Mouse (Mus musculus) midbrain, embryonic 11.5 days (tissue): ENCODE results near the gene Fam133b. TPM values are rescaled to one million over a fixed set of nuclear protein-coding genes. Genes with fewer than 3 reads are reported as not detected.

Source experiments
- ATAC-seq: fragments of 200-750 bp; cut with Nextera tagmentation; 2 replicates; pipeline ENCODE4 v1.8.0; 2017; ENCODE audit warnings: moderate TSS enrichment, moderate library complexity; ENCODE audit not compliant: low FRiP score
- DNase-seq: peaks from one replicate; pipeline ENCODE4 v3.0.0; 2015; ENCODE audit warnings: low spot score; ENCODE audit errors: missing footprints
- H3K27ac ChIP-seq: fragments of 300-500 bp; sonication (generic); 2 replicates; pipeline ENCODE4 v1.5.1; 2014; ENCODE audit warnings: low read depth, low read length
- H3K27me3 ChIP-seq: fragments of 300-500 bp; sonication (generic); 2 replicates; pipeline ENCODE4 v1.6.1; 2014; ENCODE audit warnings: mild to moderate bottlenecking, low read length, moderate library complexity, mixed read lengths; ENCODE audit not compliant: control insufficient read depth, insufficient read depth
- H3K36me3 ChIP-seq: fragments of 300-500 bp; sonication (generic); 2 replicates; pipeline ENCODE4 v1.6.1; 2014; ENCODE audit warnings: mild to moderate bottlenecking, low read length, moderate library complexity, mixed read lengths; ENCODE audit not compliant: control insufficient read depth, insufficient read depth
- H3K4me1 ChIP-seq: fragments of 300-500 bp; sonication (generic); 2 replicates; pipeline ENCODE4 v1.6.1; 2014; ENCODE audit warnings: low read length; ENCODE audit not compliant: control insufficient read depth, insufficient read depth
- H3K4me2 ChIP-seq: fragments of 300-500 bp; sonication (generic); 2 replicates; pipeline ENCODE4 v1.6.1; 2014; ENCODE audit warnings: mild to moderate bottlenecking, moderate library complexity
- H3K4me3 ChIP-seq: fragments of 300-500 bp; sonication (generic); 2 replicates; pipeline ENCODE4 v1.5.1; 2014; ENCODE audit warnings: low read depth, low read length
- H3K9ac ChIP-seq: fragments of 300-500 bp; sonication (generic); 2 replicates; pipeline ENCODE4 v1.6.1; 2014; ENCODE audit warnings: low read length
- H3K9me3 ChIP-seq: fragments of 300-500 bp; sonication (generic); 2 replicates; pipeline ENCODE4 v1.6.1; 2016; ENCODE audit warnings: low read length; ENCODE audit not compliant: control insufficient read depth
- WGBS: fragments of 180-500 bp; shearing (Covaris S2); extraction: QIAGEN DNeasy Blood & Tissue Kit; methylation state at CpG from one replicate; pipeline ENCODE4 v1.1.7; 2014; 5-methylcytosine and 5-hydroxymethylcytosine counted together
- polyA plus RNA-seq: library from polyadenylated mRNA; unstranded; fragments of >200 nt; fragmentation: Nextera tagmentation; extraction: Ambion mirVana; gene quantifications from 2 replicates; pipeline ENCODE4 v1.2.1, GENCODE M21; 2014

Gene Fam133b
- polyA plus RNA-seq, 1 experiment from 2014 or later: 43.0 TPM

DNA sequence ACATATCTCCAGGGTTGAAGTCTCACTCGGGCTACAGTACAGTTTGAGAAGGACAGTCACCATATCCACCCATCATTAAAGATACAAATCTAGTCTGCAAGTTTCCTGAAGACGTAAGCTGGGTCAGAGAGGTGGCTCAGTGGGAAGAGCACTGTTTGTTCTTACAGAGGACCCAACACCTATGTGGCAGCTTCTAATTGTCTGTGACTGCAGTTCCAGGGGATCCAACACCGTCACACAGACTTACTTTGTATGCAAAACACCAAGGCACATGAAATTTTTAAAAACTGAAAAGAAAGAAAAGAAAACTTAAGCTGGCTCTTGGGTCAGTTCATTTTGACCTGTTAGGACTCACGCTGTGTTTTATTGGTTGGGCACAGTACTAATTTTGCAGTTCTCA lies 40.3 kb upstream of the Fam133b start:
- ATAC-seq: no peak
- Histone ChIP-seq H3K9me3 (no peaks in the 10 kb centered on the region), H3K27me3 (no peaks in the 10 kb centered on the region), H3K4me2 (no peak overlapping the region), H3K4me1 (no peaks in the 10 kb centered on the region), H3K27ac (no peak overlapping the region), H3K9ac (no peak overlapping the region), H3K4me3 (no peak overlapping the region), H3K36me3 (no peaks in the 10 kb centered on the region)
- no peak for DNase-seq
- 77% methylated on average over 4 of the region's 4 CpGs for whole genome bisulfite sequencing

DNA sequence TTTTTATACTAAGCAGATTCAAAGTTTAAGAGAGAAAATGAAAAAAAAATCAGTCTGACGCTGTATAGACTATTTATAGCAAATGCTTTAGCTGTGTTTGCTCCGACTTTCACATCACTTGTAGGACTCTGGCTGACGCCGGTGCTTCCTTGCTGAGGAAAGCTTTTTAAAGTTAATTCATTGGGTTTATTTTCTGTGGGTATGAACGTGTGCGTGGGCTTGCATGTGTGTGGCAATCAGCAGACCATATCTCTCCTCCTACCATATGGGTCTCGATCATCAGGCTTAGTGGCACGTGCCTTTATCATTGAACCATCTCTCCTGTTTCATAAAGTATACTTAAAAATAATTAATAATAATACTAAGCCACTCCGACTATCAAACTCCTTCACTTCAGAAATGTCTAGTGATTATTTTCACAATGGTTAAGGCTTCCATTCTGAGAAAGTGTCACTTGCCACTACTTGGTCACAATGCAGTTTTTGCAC lies 39.8 kb upstream of the Fam133b start:
- Histone ChIP-seq H3K27me3 (no peaks in the 10 kb centered on the region), H3K9me3 (no peaks in the 10 kb centered on the region), H3K4me2 (no peak overlapping the region), H3K36me3 (no peaks in the 10 kb centered on the region), H3K27ac (no peak overlapping the region), H3K9ac (no peak overlapping the region), H3K4me1 (no peaks in the 10 kb centered on the region), H3K4me3 (no peak overlapping the region)
- DNase-seq (no peak), ATAC-seq (no peak)
- 86% methylated on average over 9 of the region's 9 CpGs for WGBS

GRCm38 (mm10) chr5:3504453-3504852 lies 39.2 kb upstream of the Fam133b start:
- ATAC-seq (no peak), DNase-seq (no peak)
- WGBS: 75% methylated on average over 4 of the region's 4 CpGs
- Histone ChIP-seq H3K4me3 (no peak overlapping the region), H3K36me3 (no peaks in the 10 kb centered on the region), H3K4me2 (no peak overlapping the region), H3K9ac (no peak overlapping the region), H3K27me3 (no peaks in the 10 kb centered on the region), H3K27ac (no peak overlapping the region), H3K4me1 (no peaks in the 10 kb centered on the region), H3K9me3 (no peaks in the 10 kb centered on the region)

GRCm38 (mm10) chr5:3505553-3505952 lies 38.1 kb upstream of the Fam133b start:
- Histone ChIP-seq H3K4me3 (no peak overlapping the region), H3K4me2 (no peak overlapping the region), H3K9me3 (no peaks in the 10 kb centered on the region), H3K4me1 (no peaks in the 10 kb centered on the region), H3K27ac (no peak overlapping the region), H3K9ac (no peak overlapping the region), H3K27me3 (no peaks in the 10 kb centered on the region), H3K36me3 (no peaks in the 10 kb centered on the region)
- 78% methylated on average over 2 of the region's 2 CpGs for WGBS
- no peak for DNase-seq
- ATAC-seq: no peak

DNA sequence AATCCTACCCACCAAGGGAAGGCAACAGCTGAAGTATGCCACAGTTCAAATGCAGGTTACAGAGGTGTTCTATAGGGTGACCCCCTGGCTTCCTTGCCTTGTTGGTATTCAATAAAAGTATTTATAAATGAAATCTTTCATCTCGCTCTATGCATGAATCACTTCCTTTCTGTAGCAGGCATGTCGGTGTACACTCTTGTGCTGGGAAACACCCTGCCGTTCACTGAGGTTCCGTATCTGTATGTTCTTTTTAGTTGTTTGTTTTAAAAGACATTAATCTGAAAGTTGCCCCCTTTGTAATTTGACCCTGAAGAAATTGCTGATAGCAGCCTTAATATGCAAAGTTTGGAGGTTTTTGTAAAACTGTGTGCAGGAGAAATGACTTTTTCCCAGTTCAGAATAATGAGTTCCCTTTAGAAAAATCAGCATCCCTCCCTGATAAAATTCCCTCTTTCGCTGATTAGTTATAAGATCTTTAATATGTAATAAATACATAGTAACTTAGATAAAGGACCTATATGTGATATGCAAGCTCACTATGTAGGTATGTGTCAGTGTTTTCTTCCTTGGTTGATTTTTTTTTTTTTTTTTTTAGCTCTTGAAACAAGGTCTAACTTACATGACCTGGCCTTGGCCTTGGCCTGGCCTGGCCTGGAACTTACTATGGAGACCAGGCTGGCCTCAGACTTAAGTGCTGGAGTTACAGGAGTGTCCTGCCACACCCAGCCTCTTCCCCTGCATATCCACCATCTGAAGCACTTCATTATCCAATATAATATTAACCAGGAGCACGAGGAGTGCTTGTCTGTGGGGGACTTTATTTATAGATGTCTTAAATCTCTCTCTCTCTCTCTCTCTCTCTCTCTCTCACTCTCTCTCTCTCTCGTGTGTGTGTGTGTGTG lies 34.9 kb upstream of the Fam133b start:
- H3K4me1 ChIP-seq: no peaks in the 10 kb centered on the region
- no peak overlapping the region for H3K27ac ChIP-seq
- ATAC-seq (no peak), DNase-seq (no peak)
- H3K27me3 ChIP-seq: no peaks in the 10 kb centered on the region
- H3K36me3 ChIP-seq: no peaks in the 10 kb centered on the region
- WGBS: 81% methylated on average over 7 of the region's 7 CpGs
- no peaks in the 10 kb centered on the region for H3K9me3 ChIP-seq
- no peak overlapping the region for H3K4me3 ChIP-seq
- H3K9ac ChIP-seq: no peak overlapping the region
- no peak overlapping the region for H3K4me2 ChIP-seq

GRCm38 (mm10) chr5:3509503-3509902 lies 34.1 kb upstream of the Fam133b start:
- WGBS: 85% methylated on average over 3 of the region's 3 CpGs
- ATAC-seq: no peak
- H3K27me3 ChIP-seq: no peaks in the 10 kb centered on the region

GRCm38 (mm10) chr5:3511097-3511795 lies 32.4 kb upstream of the Fam133b start:
- WGBS: 88% methylated on average over 10 of the region's 10 CpGs
- Histone ChIP-seq H3K36me3 (no peaks in the 10 kb centered on the region), H3K4me2 (no peak overlapping the region), H3K9me3 (no peaks in the 10 kb centered on the region), H3K9ac (no peak overlapping the region), H3K4me1 (no peaks in the 10 kb centered on the region), H3K27me3 (no peaks in the 10 kb centered on the region), H3K27ac (no peak overlapping the region), H3K4me3 (no peak overlapping the region)
- peak; percentile 78 for DNase-seq
- no peak for ATAC-seq

More at GRCm38 (mm10) chr5:3509503-3509902, 34.1 kb upstream of the Fam133b start:
- Histone ChIP-seq H3K36me3 (no peaks in the 10 kb centered on the region), H3K27ac (no peak overlapping the region), H3K4me1 (no peaks in the 10 kb centered on the region), H3K4me3 (no peak overlapping the region), H3K9me3 (no peaks in the 10 kb centered on the region), H3K4me2 (no peak overlapping the region), H3K9ac (no peak overlapping the region)
- DNase-seq: no peak

GRCm38 (mm10) chr5:3512584-3512983 lies 31.0 kb upstream of the Fam133b start:
- WGBS: 56% methylated on average over 4 of the region's 4 CpGs
- Histone ChIP-seq H3K9ac (no peak overlapping the region), H3K9me3 (no peaks in the 10 kb centered on the region)

DNA sequence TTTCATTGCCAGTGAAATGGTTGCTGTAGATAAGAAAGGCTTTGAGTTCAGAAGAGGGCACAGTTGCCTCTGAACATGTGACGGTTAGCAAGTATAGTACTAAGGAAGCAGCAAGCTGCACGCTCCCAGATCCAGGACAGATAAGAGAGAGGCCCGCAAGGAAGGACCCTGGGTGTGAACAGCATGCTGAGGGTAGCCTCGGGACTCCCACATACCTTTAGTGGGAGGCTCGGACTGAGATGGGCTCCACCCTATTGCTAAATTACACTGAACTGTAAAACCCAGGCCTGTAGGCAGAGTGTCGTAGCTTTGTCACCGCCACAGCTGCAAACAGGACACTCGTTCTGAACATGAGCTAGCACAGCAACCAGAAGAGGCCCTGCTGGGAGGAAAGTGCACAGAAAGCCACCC lies 28.7 kb upstream of the Fam133b start:
- WGBS: 83% methylated on average over 8 of the region's 8 CpGs
- no peak overlapping the region; the same call in 1 of the 2 replicates for H3K9ac ChIP-seq
- no peaks in the 10 kb centered on the region for H3K36me3 ChIP-seq
- no peaks in the 10 kb centered on the region for H3K27me3 ChIP-seq
- no peak for DNase-seq
- H3K4me3 ChIP-seq: no peak overlapping the region
- no peak overlapping the region for H3K27ac ChIP-seq
- H3K9me3 ChIP-seq: no peaks in the 10 kb centered on the region
- H3K4me2 ChIP-seq: no peak overlapping the region
- no peak for ATAC-seq
- no peaks in the 10 kb centered on the region for H3K4me1 ChIP-seq

More at GRCm38 (mm10) chr5:3512584-3512983, 31.0 kb upstream of the Fam133b start:
- DNase-seq (peak; percentile 68), ATAC-seq (peak; percentile 22; the same call in 1 of the 2 replicates)
- no peak overlapping the region for H3K4me2 ChIP-seq
- no peak overlapping the region for H3K4me3 ChIP-seq
- no peaks in the 10 kb centered on the region for H3K36me3 ChIP-seq
- H3K27me3 ChIP-seq: no peaks in the 10 kb centered on the region
- no peaks in the 10 kb centered on the region for H3K4me1 ChIP-seq
- no peak overlapping the region for H3K27ac ChIP-seq
